31 mouse cellular contexts compared by ENCODE assay signal in the genomic region with DNA sequence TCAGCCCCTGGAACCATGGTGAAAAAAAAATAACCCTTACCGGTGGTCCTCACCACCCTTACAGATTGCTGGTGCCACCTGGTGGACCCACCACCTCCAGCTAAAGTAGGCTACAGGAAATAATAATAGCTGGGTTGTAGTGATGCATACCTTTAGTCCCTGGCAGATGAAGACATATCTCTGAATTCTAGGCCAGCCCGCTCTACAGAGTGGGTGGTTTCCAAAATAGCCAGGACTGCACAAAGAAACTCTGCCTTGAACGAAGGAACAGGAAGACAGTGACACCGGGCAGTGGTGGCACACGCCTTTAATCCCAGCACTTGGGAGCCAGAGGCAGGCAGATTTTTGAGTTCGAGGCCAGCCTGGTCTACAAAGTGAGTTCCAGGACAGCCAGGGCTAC. TPM values are rescaled to one million over a fixed set of nuclear protein-coding genes. Genes with fewer than 3 reads are reported as not detected.
"Had no signal": no experiment of that assay in that cellular context is flagged by ENCODE, and none has a peak within 500 bp of the region (broad histone marks: within the 10 kb centered on the region; RNA-seq: fewer than 3 reads in every experiment).

No protein-coding gene starts in this region.

- H3K36me3 ChIP-seq: heart, embryonic 13.5 days; heart, embryonic 15.5 days; hindbrain, embryonic 13.5 days; hindbrain, embryonic 15.5 days; kidney, embryonic 15.5 days; limb, embryonic 10.5 days; limb, embryonic 12.5 days had no signal

- ATAC-seq: hindbrain, postnatal 0 days; intestine, embryonic 16.5 days had no signal

- H3K4me1 ChIP-seq: heart, embryonic 13.5 days; heart, embryonic 15.5 days; hindbrain, embryonic 13.5 days; hindbrain, embryonic 15.5 days; kidney, embryonic 15.5 days; limb, embryonic 10.5 days; limb, embryonic 12.5 days had no signal

- H3K9ac ChIP-seq: heart, embryonic 13.5 days; heart, embryonic 15.5 days; hindbrain, embryonic 13.5 days; hindbrain, embryonic 15.5 days; kidney, embryonic 15.5 days; limb, embryonic 12.5 days had no signal

- DNase-seq: gastrocnemius, postnatal 14 days; gastrocnemius, postnatal 36 days; heart, adult 11 months; heart, adult 2 months; heart, postnatal 14 days; heart, postnatal 36 days; kidney, adult 11 months; kidney, adult 2 months; kidney, adult 9 months; kidney, postnatal 25 days; kidney, postnatal 4 days; liver had no signal

- H3K27ac ChIP-seq: heart, adult 2 months; heart, embryonic 13.5 days; heart, embryonic 15.5 days; hindbrain, embryonic 13.5 days; hindbrain, embryonic 15.5 days; hindbrain, postnatal 0 days; kidney, embryonic 15.5 days; kidney, postnatal 0 days; layer of hippocampus, adult 2 months; left cerebral cortex, adult 2 months; limb, embryonic 10.5 days; limb, embryonic 12.5 days had no signal

- H3K4me3 ChIP-seq: heart, adult 2 months; heart, embryonic 13.5 days; heart, embryonic 15.5 days; hindbrain, embryonic 13.5 days; hindbrain, embryonic 15.5 days; kidney, embryonic 15.5 days; layer of hippocampus, adult 2 months; left cerebral cortex, adult 2 months; limb, embryonic 10.5 days; limb, embryonic 12.5 days had no signal

- H3K27me3 ChIP-seq: heart, embryonic 13.5 days; heart, embryonic 15.5 days; hindbrain, embryonic 13.5 days; hindbrain, embryonic 15.5 days; kidney, embryonic 15.5 days; limb, embryonic 12.5 days had no signal

- H3K9me3 ChIP-seq: heart, embryonic 13.5 days; heart, embryonic 15.5 days; hindbrain, embryonic 13.5 days; hindbrain, embryonic 15.5 days; kidney, embryonic 15.5 days; limb, embryonic 10.5 days; limb, embryonic 12.5 days had no signal

- H3K4me2 ChIP-seq: heart, embryonic 11.5 days; heart, embryonic 13.5 days; heart, embryonic 15.5 days; hindbrain, embryonic 13.5 days; hindbrain, embryonic 15.5 days; kidney, embryonic 15.5 days; limb, embryonic 12.5 days; liver, embryonic 11.5 days had no signal

RNA-seq across cellular contexts. Expression of gene Gm49403, which starts 19.5 kb away (rescaled TPM):
- polyA plus RNA-seq: gonadal fat pad, adult 2 months; heart, adult 2 months; heart, embryonic 11.5 days; heart, embryonic 13.5 days; heart, embryonic 15.5 days; heart, postnatal 0 days; hindbrain, embryonic 11.5 days; hindbrain, embryonic 13.5 days; hindbrain, embryonic 15.5 days; hindbrain, postnatal 0 days; intestine, embryonic 14.5 days; intestine, embryonic 16.5 days; kidney, adult 2 months; kidney, embryonic 15.5 days; kidney, postnatal 0 days; limb, embryonic 10.5 days; limb, embryonic 12.5 days; limb, embryonic 14.5 days; liver, embryonic 11.5 days had no signal
